ENCODE assay signal across 10 mouse cellular contexts in genomic region chr10:84886221-84886627, GRCm38 (mm10). TPM values are rescaled to one million over a fixed set of nuclear protein-coding genes. Genes with fewer than 3 reads are reported as not detected.
DNase-seq lines count a peak whose midpoint lies in the region; ATAC-seq lines count a peak whose summit lies in the region.
"Had no signal": no experiment of that assay in that cellular context is flagged by ENCODE, and none has a peak within 500 bp of the region (broad histone marks: within the 10 kb centered on the region; RNA-seq: fewer than 3 reads in every experiment).

No protein-coding gene starts in this region.

- no peak overlapping the region for H3K9ac ChIP-seq in hindbrain, embryonic 13.5 days
- no peak overlapping the region for H3K9ac ChIP-seq in hindbrain, embryonic 12.5 days
- H3K9ac ChIP-seq in liver, embryonic 16.5 days (ENCODE audit: low read depth, low read length), result no peak overlapping the region
- no peak overlapping the region for H3K9ac ChIP-seq in hindbrain, embryonic 14.5 days

- no peak for ATAC-seq in hindbrain, embryonic 13.5 days (ENCODE audit: low FRiP score)
- no peak for ATAC-seq in hindbrain, embryonic 12.5 days (ENCODE audit: low FRiP score)
- peak; percentile 87 for ATAC-seq in liver, embryonic 16.5 days (ENCODE audit: low read depth)
- ATAC-seq in hindbrain, embryonic 14.5 days (ENCODE audit: low FRiP score), result no peak

- H3K27ac ChIP-seq in hindbrain, embryonic 13.5 days, result 0 out of 2 replicates have a peak overlapping the region, but pooled peaks have one; percentile 20
- no peak overlapping the region for H3K27ac ChIP-seq in hindbrain, embryonic 12.5 days
- peak overlapping the region; percentile 41 for H3K27ac ChIP-seq in liver, embryonic 16.5 days (ENCODE audit: low read length)
- no peak overlapping the region for H3K27ac ChIP-seq in hindbrain, embryonic 14.5 days
- H3K27ac ChIP-seq: left cerebral cortex, adult 2 months had no signal

- H3K4me3 ChIP-seq in hindbrain, embryonic 13.5 days, result no peak overlapping the region
- H3K4me3 ChIP-seq in hindbrain, embryonic 12.5 days, result no peak overlapping the region
- 0 out of 2 replicates have a peak overlapping the region, but pooled peaks have one; percentile 15 for H3K4me3 ChIP-seq in liver, embryonic 16.5 days (ENCODE audit: low read depth, low read length)
- H3K4me3 ChIP-seq in hindbrain, embryonic 14.5 days (replicated peaks; ENCODE audit: low read length), result no peak overlapping the region
- H3K4me3 ChIP-seq: left cerebral cortex, adult 2 months had no signal

- intact Hi-C loops in left cerebral cortex, postnatal 14 days (cut with DNase I), result no loop called here

- peak; percentile 64 for DNase-seq in kidney, adult 18-20 months
- peak; percentile 66 for DNase-seq in yolk sac, embryonic 10.5 days (ENCODE audit: low spot score)
- DNase-seq in left cerebral cortex, postnatal 14 days (ENCODE audit: low spot score in 2 of 2), result no peak
- no peak for DNase-seq in adrenal gland, postnatal 36 days
- DNase-seq in hindbrain, embryonic 14.5 days (ENCODE audit: low spot score), result no peak
- DNase-seq: cerebellum, adult 2 months had no signal

- H3K9me3 ChIP-seq in hindbrain, embryonic 13.5 days, result no peaks in the 10 kb centered on the region
- H3K9me3 ChIP-seq in hindbrain, embryonic 12.5 days (replicated peaks), result no peaks in the 10 kb centered on the region
- no peaks in the 10 kb centered on the region for H3K9me3 ChIP-seq in liver, embryonic 16.5 days (replicated peaks; ENCODE audit: control insufficient read depth, low read length)
- no peaks in the 10 kb centered on the region for H3K9me3 ChIP-seq in hindbrain, embryonic 14.5 days (ENCODE audit: control insufficient read depth, low read length)

- 39% methylated on average over 6 of the region's 6 CpGs for WGBS in hindbrain, embryonic 13.5 days
- 46% methylated on average over 6 of the region's 6 CpGs for WGBS in hindbrain, embryonic 12.5 days
- WGBS in liver, embryonic 16.5 days (ENCODE audit: insufficient replicate concordance), result 18% methylated on average over 6 of the region's 6 CpGs
- whole genome bisulfite sequencing in hindbrain, embryonic 14.5 days, result 38% methylated on average over 6 of the region's 6 CpGs

- peaks cover 25% of the 10 kb centered on the region for H3K4me1 ChIP-seq in hindbrain, embryonic 13.5 days (replicated peaks)
- peaks cover 3% of the 10 kb centered on the region; the same call in 1 of the 2 replicates for H3K4me1 ChIP-seq in hindbrain, embryonic 12.5 days
- no peaks in the 10 kb centered on the region; the same call in 1 of the 2 replicates for H3K4me1 ChIP-seq in liver, embryonic 16.5 days (ENCODE audit: control insufficient read depth, low read depth, low read length)
- 0 out of 2 replicates have a peak, but pooled peaks cover 6% of the 10 kb centered on the region for H3K4me1 ChIP-seq in hindbrain, embryonic 14.5 days (replicated peaks; ENCODE audit: control insufficient read depth, insufficient read depth, low read length)

- no peaks in the 10 kb centered on the region for H3K27me3 ChIP-seq in hindbrain, embryonic 13.5 days
- H3K27me3 ChIP-seq in hindbrain, embryonic 12.5 days, result no peaks in the 10 kb centered on the region
- no peaks in the 10 kb centered on the region; the same call in 1 of the 2 replicates for H3K27me3 ChIP-seq in liver, embryonic 16.5 days (ENCODE audit: control insufficient read depth, insufficient read depth, low read depth, low read length)
- no peaks in the 10 kb centered on the region for H3K27me3 ChIP-seq in hindbrain, embryonic 14.5 days (ENCODE audit: control insufficient read depth, insufficient read depth, low read length)

- no peaks in the 10 kb centered on the region for H3K36me3 ChIP-seq in hindbrain, embryonic 13.5 days
- 0 out of 2 replicates have a peak, but pooled peaks cover 11% of the 10 kb centered on the region for H3K36me3 ChIP-seq in hindbrain, embryonic 12.5 days
- no peaks in the 10 kb centered on the region for H3K36me3 ChIP-seq in liver, embryonic 16.5 days (ENCODE audit: control insufficient read depth, insufficient read depth)
- H3K36me3 ChIP-seq in hindbrain, embryonic 14.5 days (replicated peaks; ENCODE audit: control insufficient read depth, insufficient read depth), result no peaks in the 10 kb centered on the region

- H3K4me2 ChIP-seq in hindbrain, embryonic 13.5 days, result no peak overlapping the region
- no peak overlapping the region for H3K4me2 ChIP-seq in hindbrain, embryonic 12.5 days (replicated peaks)
- H3K4me2 ChIP-seq in liver, embryonic 16.5 days (ENCODE audit: low read depth, low read length), result peak overlapping the region; percentile 32
- H3K4me2 ChIP-seq in hindbrain, embryonic 14.5 days (replicated peaks), result no peak overlapping the region

RNA-seq across cellular contexts. Expression of gene Ric8b, which starts 31.2 kb away (rescaled TPM):
- polyA plus RNA-seq in hindbrain, embryonic 13.5 days (2015; fragmentation: Nextera tagmentation; extraction: Ambion mirVana), result 49.6 and 49.9 TPM in 2 replicates
- 42.4 and 44.9 TPM in 2 replicates for polyA plus RNA-seq in hindbrain, embryonic 12.5 days (2016; fragmentation: Nextera tagmentation; extraction: Ambion mirVana)
- polyA plus RNA-seq in liver, embryonic 16.5 days (2015; fragmentation: Nextera tagmentation; extraction: Ambion mirVana), result 3.0 and 3.2 TPM in 2 replicates
- total RNA-seq in left cerebral cortex, postnatal 14 days (2021), result 10 to 100 TPM; 42.7 to 43.8 TPM
- total RNA-seq in adrenal gland, postnatal 36 days (2021), result 10 to 100 TPM; 29.2 to 38.7 TPM
- polyA plus RNA-seq in hindbrain, embryonic 14.5 days (2014; fragmentation: Nextera tagmentation; extraction: Ambion mirVana), result 45.6 and 49.4 TPM in 2 replicates

Comparison
In these comparisons a context has a peak if more than half of its experiments do, and no peak if none do; other contexts are left out.
1. H3K27ac ChIP-seq: peak in hindbrain, embryonic 13.5 days (single experiment) and liver, embryonic 16.5 days (single experiment); none in hindbrain, embryonic 12.5 days (single experiment) and hindbrain, embryonic 14.5 days (single experiment).
2. DNase-seq: peak in kidney, adult 18-20 months (single experiment) and yolk sac, embryonic 10.5 days (single experiment); none in left cerebral cortex, postnatal 14 days (0 of 2), adrenal gland, postnatal 36 days (0 of 2) and hindbrain, embryonic 14.5 days (single experiment).
3. RNA of gene Ric8b, which starts 31.2 kb away (polyA plus RNA-seq): 49.6 to 49.9 TPM in hindbrain, embryonic 13.5 days, 45.6 to 49.4 TPM in hindbrain, embryonic 14.5 days and 42.4 to 44.9 TPM in hindbrain, embryonic 12.5 days; 3.0 to 3.2 TPM in liver, embryonic 16.5 days; every median in the first group is over 10 times any median in the second.